Mouse (Mus musculus): ENCODE measurements around the gene Ccn5. TPM values are rescaled to one million over a fixed set of nuclear protein-coding genes. Genes with fewer than 3 reads are reported as not detected.

The Ccn5 gene
- 4.9 and 5.1 TPM in 2 replicates for polyA plus RNA-seq (2012; rRNA removed)

DNA sequence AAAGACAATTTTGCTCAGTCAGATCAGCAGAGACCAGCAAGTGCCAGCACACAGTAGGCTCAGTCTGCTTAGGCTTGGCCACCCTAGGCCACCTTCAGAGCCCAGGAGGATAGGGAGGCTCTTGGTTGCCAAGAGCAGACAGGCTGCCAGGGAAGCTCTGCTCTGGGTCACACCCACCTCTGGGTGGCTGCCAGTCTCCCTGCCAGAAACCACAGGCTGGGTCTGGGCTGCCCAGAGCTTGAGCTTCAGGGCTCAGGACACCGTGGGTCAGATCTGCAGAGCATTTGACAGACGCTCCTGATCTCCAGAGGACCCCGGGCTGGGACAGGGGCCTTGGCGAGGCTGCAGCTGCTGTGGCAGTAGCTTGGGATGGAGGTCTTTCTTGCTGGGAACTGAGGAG lies at the start of gene Ccn5:
Ccn5 (plus strand) TSS at position 255 of the 400 bp plus-strand sequence.
- H3K4me3 ChIP-seq (ENCODE audit: control insufficient read depth, low read depth, low read length): no peak within 1 kb of the TSS
- peak within 1 kb of the TSS; percentile 7; the same call in 1 of the 2 replicates for H3K27ac ChIP-seq (ENCODE audit: control insufficient read depth, insufficient read depth, low read depth, low read length)
- H3K4me1 ChIP-seq (ENCODE audit: control insufficient read depth, insufficient read depth, low read length): no peaks in the 10 kb centered on the region; the same call in 1 of the 2 replicates
- no peaks in the 10 kb centered on the region for H3K27me3 ChIP-seq (ENCODE audit: control insufficient read depth, insufficient read depth, low read length)
- TF ChIP-seq POLR2A (IDR thresholded peaks at IDR 0.05; ENCODE audit: control insufficient read depth, low read depth, low read length): no peak
- TF ChIP-seq CTCF (IDR thresholded peaks at IDR 0.05; ENCODE audit: control insufficient read depth, insufficient read depth, insufficient replicate concordance, low read depth, low read length): no peak
- H3K36me3 ChIP-seq (ENCODE audit: control insufficient read depth, insufficient read depth, low read length): no peaks in the 10 kb centered on the region

DNA sequence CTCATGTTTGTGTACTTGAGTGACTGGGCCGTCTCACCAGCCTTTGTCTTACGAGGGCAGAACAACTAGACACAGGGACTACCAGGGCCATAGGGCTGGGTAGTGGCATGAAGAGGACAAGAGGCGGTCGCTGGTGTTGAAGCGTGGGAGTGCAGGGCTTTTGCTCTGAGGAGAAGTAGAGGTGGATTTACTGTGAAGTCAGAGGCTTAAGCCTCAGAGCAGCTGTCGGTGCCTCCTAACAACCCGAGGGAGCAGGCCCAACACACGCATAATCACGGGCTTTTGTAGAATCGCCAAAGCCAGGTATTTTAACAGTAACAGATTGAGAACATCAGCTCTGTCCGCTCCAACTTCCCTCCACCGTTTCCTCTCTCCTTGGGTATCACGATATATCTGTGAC lies 44.0 kb upstream of the Ccn5 start:
- Histone ChIP-seq H3K36me3 (ENCODE audit: control insufficient read depth, insufficient read depth, low read length) (no peaks in the 10 kb centered on the region), H3K4me1 (ENCODE audit: control insufficient read depth, insufficient read depth, low read length) (no peaks in the 10 kb centered on the region; the same call in 1 of the 2 replicates), H3K4me3 (ENCODE audit: control insufficient read depth, low read depth, low read length) (no peak overlapping the region), H3K27me3 (ENCODE audit: control insufficient read depth, insufficient read depth, low read length) (no peaks in the 10 kb centered on the region), H3K27ac (ENCODE audit: control insufficient read depth, insufficient read depth, low read depth, low read length) (no peak overlapping the region)
- TF ChIP-seq CTCF (IDR thresholded peaks at IDR 0.05; ENCODE audit: control insufficient read depth, insufficient read depth, insufficient replicate concordance, low read depth, low read length): no peak
- TF ChIP-seq POLR2A (IDR thresholded peaks at IDR 0.05; ENCODE audit: control insufficient read depth, low read depth, low read length): no peak

DNA sequence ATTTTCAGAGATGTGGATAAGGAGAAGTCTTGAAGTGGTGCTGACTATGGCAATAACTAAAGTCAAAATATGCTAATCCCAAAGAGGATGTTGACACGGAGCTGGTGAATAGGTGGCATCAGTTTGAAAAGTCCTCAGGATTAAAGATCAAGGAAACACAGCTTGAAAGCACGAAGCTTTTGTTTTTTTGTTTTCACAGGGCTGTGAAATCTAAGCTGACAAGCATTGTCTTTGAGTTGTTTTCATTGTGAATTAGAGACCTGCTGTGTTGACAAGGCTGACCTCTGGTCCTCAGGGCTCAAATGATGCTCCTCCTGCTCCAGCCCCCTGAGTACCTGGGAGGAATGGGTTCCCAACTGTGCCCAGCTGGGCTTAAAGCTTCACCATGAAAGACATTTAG lies 43.6 kb upstream of the Ccn5 start:
- TF ChIP-seq POLR2A (IDR thresholded peaks at IDR 0.05; ENCODE audit: control insufficient read depth, low read depth, low read length) (no peak), CTCF (IDR thresholded peaks at IDR 0.05; ENCODE audit: control insufficient read depth, insufficient read depth, insufficient replicate concordance, low read depth, low read length) (no peak)
- H3K27me3 ChIP-seq (ENCODE audit: control insufficient read depth, insufficient read depth, low read length): no peaks in the 10 kb centered on the region
- H3K4me1 ChIP-seq (ENCODE audit: control insufficient read depth, insufficient read depth, low read length): no peaks in the 10 kb centered on the region; the same call in 1 of the 2 replicates
- no peaks in the 10 kb centered on the region for H3K36me3 ChIP-seq (ENCODE audit: control insufficient read depth, insufficient read depth, low read length)
- H3K27ac ChIP-seq (ENCODE audit: control insufficient read depth, insufficient read depth, low read depth, low read length): no peak overlapping the region
- H3K4me3 ChIP-seq (ENCODE audit: control insufficient read depth, low read depth, low read length): no peak overlapping the region

DNA sequence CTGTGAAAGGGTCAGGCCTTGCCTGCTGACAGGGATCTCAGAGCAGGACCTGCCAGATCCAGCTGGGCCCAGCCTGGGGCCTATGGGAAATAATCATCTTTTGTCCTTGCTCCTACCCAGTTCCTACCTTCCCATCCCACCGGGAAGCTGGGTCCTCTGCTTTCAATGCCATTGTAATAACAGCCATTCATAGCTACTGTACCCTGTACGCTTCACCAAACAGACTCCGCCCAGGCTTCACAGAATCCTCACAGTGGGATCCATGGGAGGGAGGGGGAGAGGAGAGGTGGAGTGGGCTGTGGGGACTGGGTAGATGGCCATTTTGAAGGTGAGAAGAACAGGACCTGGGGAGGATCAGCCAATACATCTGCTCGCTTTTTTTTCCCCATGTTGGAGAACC lies 41.8 kb upstream of the Ccn5 start:
- Histone ChIP-seq H3K36me3 (ENCODE audit: control insufficient read depth, insufficient read depth, low read length) (no peaks in the 10 kb centered on the region), H3K27ac (ENCODE audit: control insufficient read depth, insufficient read depth, low read depth, low read length) (no peak overlapping the region), H3K4me3 (ENCODE audit: control insufficient read depth, low read depth, low read length) (no peak overlapping the region), H3K4me1 (ENCODE audit: control insufficient read depth, insufficient read depth, low read length) (no peaks in the 10 kb centered on the region), H3K27me3 (ENCODE audit: control insufficient read depth, insufficient read depth, low read length) (no peaks in the 10 kb centered on the region)
- TF ChIP-seq CTCF (IDR thresholded peaks at IDR 0.05; ENCODE audit: control insufficient read depth, insufficient read depth, insufficient replicate concordance, low read depth, low read length) (no peak), POLR2A (IDR thresholded peaks at IDR 0.05; ENCODE audit: control insufficient read depth, low read depth, low read length) (no peak)

DNA sequence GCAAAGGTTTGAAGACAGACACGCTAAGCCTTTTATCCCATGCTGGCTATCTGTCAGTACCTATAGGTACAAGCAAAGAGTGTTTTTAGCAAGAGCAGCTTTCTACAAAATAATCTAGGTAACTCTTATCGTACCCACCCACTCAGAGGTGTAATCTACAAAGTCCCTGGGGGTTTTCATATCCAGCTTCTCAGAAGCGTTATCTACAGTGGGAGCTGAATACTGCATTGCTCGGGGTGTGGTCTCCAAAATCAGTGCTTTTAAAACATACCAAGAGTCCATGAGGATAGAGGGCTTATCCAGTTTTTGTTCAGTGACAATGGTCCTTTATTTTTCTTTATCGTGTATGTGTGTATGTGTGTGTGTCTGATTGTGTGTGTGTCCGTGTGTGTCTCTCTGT lies 37.3 kb upstream of the Ccn5 start:
- Histone ChIP-seq H3K4me3 (ENCODE audit: control insufficient read depth, low read depth, low read length) (no peak overlapping the region), H3K4me1 (ENCODE audit: control insufficient read depth, insufficient read depth, low read length) (no peaks in the 10 kb centered on the region), H3K27me3 (ENCODE audit: control insufficient read depth, insufficient read depth, low read length) (no peaks in the 10 kb centered on the region), H3K27ac (ENCODE audit: control insufficient read depth, insufficient read depth, low read depth, low read length) (no peak overlapping the region), H3K36me3 (ENCODE audit: control insufficient read depth, insufficient read depth, low read length) (no peaks in the 10 kb centered on the region)
- TF ChIP-seq POLR2A (IDR thresholded peaks at IDR 0.05; ENCODE audit: control insufficient read depth, low read depth, low read length) (no peak), CTCF (IDR thresholded peaks at IDR 0.05; ENCODE audit: control insufficient read depth, insufficient read depth, insufficient replicate concordance, low read depth, low read length) (no peak)

DNA sequence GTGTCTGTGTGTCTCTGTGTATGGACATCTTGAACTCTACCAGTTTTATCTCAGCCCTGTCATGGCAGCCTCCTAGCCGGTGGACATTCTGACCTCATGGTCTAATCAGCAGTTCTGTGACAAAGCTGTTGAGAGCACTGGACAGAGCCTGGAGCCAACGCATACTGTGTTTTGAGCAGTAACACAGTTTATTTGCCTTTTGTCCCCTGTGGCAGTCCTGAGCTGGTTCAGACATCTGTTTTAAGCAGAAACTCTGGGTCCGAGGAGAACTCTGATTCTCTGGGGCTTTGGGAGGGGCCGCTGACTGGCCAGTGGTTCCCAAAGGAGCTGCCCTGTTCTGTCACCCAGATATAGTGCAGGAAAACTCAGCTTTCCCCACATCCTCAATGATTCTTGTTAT lies 36.8 kb upstream of the Ccn5 start:
- Histone ChIP-seq H3K4me1 (ENCODE audit: control insufficient read depth, insufficient read depth, low read length) (no peaks in the 10 kb centered on the region), H3K27ac (ENCODE audit: control insufficient read depth, insufficient read depth, low read depth, low read length) (no peak overlapping the region), H3K36me3 (ENCODE audit: control insufficient read depth, insufficient read depth, low read length) (no peaks in the 10 kb centered on the region), H3K27me3 (ENCODE audit: control insufficient read depth, insufficient read depth, low read length) (no peaks in the 10 kb centered on the region), H3K4me3 (ENCODE audit: control insufficient read depth, low read depth, low read length) (no peak overlapping the region)
- TF ChIP-seq POLR2A (IDR thresholded peaks at IDR 0.05; ENCODE audit: control insufficient read depth, low read depth, low read length): no peak
- no peak for TF ChIP-seq CTCF (IDR thresholded peaks at IDR 0.05; ENCODE audit: control insufficient read depth, insufficient read depth, insufficient replicate concordance, low read depth, low read length)

DNA sequence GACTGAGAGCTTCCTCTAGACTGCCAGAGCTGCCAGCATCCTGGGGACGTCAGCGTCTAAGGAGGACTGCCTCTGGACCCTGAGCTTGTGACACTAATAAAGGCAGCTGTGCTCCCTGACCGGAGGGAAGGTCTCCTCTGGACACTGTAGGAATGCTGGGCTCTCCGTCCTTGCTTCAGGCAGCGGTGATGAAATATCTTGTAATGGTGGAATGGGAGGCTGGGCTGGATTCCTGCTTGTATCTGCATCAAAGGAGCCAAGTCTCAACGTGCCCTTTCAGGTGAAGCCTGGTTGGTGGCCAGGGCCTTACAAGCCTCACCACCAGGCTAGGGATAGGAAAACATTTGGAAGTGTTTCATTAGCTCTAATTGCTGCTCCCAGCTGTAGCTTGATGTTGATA lies 33.6 kb upstream of the Ccn5 start:
- Histone ChIP-seq H3K4me3 (ENCODE audit: control insufficient read depth, low read depth, low read length) (no peak overlapping the region), H3K4me1 (ENCODE audit: control insufficient read depth, insufficient read depth, low read length) (no peaks in the 10 kb centered on the region), H3K27me3 (ENCODE audit: control insufficient read depth, insufficient read depth, low read length) (no peaks in the 10 kb centered on the region), H3K36me3 (ENCODE audit: control insufficient read depth, insufficient read depth, low read length) (no peaks in the 10 kb centered on the region), H3K27ac (ENCODE audit: control insufficient read depth, insufficient read depth, low read depth, low read length) (no peak overlapping the region)
- TF ChIP-seq CTCF (IDR thresholded peaks at IDR 0.05; ENCODE audit: control insufficient read depth, insufficient read depth, insufficient replicate concordance, low read depth, low read length): no peak
- no peak for TF ChIP-seq POLR2A (IDR thresholded peaks at IDR 0.05; ENCODE audit: control insufficient read depth, low read depth, low read length)

DNA sequence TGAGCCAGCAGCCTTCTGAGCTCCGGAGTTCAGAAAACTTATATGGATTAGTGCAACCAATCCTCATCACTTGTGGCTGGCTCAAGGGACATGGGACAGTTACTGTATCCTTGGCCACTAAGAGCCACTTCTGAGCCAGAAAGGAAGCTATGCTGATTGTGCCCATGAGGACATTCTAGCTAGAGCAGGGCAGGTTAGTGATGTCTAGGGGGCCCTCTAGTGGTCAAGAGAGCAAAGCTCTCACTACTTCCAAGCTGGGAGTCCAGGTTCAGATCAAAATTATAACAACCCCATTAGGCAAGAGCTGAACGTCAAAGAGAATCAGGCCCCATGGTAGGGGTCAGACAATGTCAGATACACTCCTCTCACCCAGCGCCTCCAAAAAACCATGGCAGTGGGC lies 33.0 kb upstream of the Ccn5 start:
- no peaks in the 10 kb centered on the region for H3K36me3 ChIP-seq (ENCODE audit: control insufficient read depth, insufficient read depth, low read length)
- no peak overlapping the region for H3K27ac ChIP-seq (ENCODE audit: control insufficient read depth, insufficient read depth, low read depth, low read length)
- no peak for TF ChIP-seq POLR2A (IDR thresholded peaks at IDR 0.05; ENCODE audit: control insufficient read depth, low read depth, low read length)
- TF ChIP-seq CTCF (IDR thresholded peaks at IDR 0.05; ENCODE audit: control insufficient read depth, insufficient read depth, insufficient replicate concordance, low read depth, low read length): peak; percentile 27; the same call in 1 of the 2 replicates
- no peak overlapping the region for H3K4me3 ChIP-seq (ENCODE audit: control insufficient read depth, low read depth, low read length)
- H3K4me1 ChIP-seq (ENCODE audit: control insufficient read depth, insufficient read depth, low read length): no peaks in the 10 kb centered on the region
- H3K27me3 ChIP-seq (ENCODE audit: control insufficient read depth, insufficient read depth, low read length): no peaks in the 10 kb centered on the region

Measured in testis, adult 2 months (tissue).